Mouse (Mus musculus) embryo, embryonic 11 days (tissue): ENCODE results near the gene Zfx.

ENCODE experiments used
- DNase-seq: peaks from one replicate; pipeline ENCODE4 v3.0.0-alpha.2; 2015

The Zfx gene

GRCm38 (mm10) chrX:94058748-94059147, 64.8 kb downstream of the Zfx start:
- peak; percentile 8 for DNase-seq

- DNase-seq = no peak
Measured at GRCm38 (mm10) chrX:94049048-94049447, 74.5 kb downstream of the Zfx start.

- DNase-seq = no peak
Measured at GRCm38 (mm10) chrX:94048048-94048447, 75.5 kb downstream of the Zfx start.

- DNase-seq = no peak
Measured at GRCm38 (mm10) chrX:94047381-94047780, 76.1 kb downstream of the Zfx start.

- DNase-seq = peak; percentile 63
Measured at GRCm38 (mm10) chrX:94032937-94033336, 90.6 kb downstream of the Zfx start.

GRCm38 (mm10) chrX:94030081-94030480, 93.4 kb downstream of the Zfx start:
- DNase-seq = no peak
